Mouse (Mus musculus) neutrophil, adult 5-6 weeks (primary cell): ENCODE measurements around the gene Gm15023. TPM values are rescaled to one million over a fixed set of nuclear protein-coding genes. Genes with fewer than 3 reads are reported as not detected.
"Not testable (repeated sequence)": the region's sequence is repeated elsewhere in the genome, so short reads cannot be mapped to it uniquely, and the experiment has no call there.

ENCODE experiments used
- ATAC-seq: fragments of 151-379, 151-347 bp; 2 replicates; pipeline ENCODE4 v1.8.0; 2017; ENCODE audit warnings: mild to moderate bottlenecking, moderate TSS enrichment; ENCODE audit not compliant: insufficient number of reproducible peaks, poor library complexity, low FRiP score, severe bottlenecking; ENCODE audit errors: extremely low read depth
- total RNA-seq: library from RNA; stranded (forward); fragments of 200-1000 nt; gene quantifications from 2 replicates; pipeline ENCODE4 v1.2.3, GENCODE M21; 2017

Gm15023 gene
- total RNA-seq, result not detected in 2 replicates

- not testable (repeated sequence) for ATAC-seq
Observed at GRCm38 (mm10) chrX:135177532-135177931, at the start of gene Gm15023. Gene Gm15023 (minus strand): TSS chrX:135177632.

GRCm38 (mm10) chrX:135210436-135211221 is 33.2 kb upstream of the Gm15023 start, which contains the start of gene Tceal6:
Gene Tceal6 (minus strand): TSS chrX:135210687.
- no peak for ATAC-seq

- not testable (repeated sequence) for ATAC-seq
Observed at GRCm38 (mm10) chrX:135209773-135210435, 32.5 kb upstream of the Gm15023 start.

GRCm38 (mm10) chrX:135189924-135190323 is 12.5 kb upstream of the Gm15023 start:
- 0 out of 2 replicates have a peak, but pooled peaks have one; percentile 26 for ATAC-seq

- ATAC-seq, result not testable (repeated sequence)
Observed at GRCm38 (mm10) chrX:135188661-135189060, 11.2 kb upstream of the Gm15023 start.

Other genes starting within 250 kb of the Gm15023 start
- not detected in 2 replicates for gene Nxf2, start 212.9 kb downstream of the Gm15023 start, total RNA-seq
- gene Zmat1, start 168.4 kb downstream of the Gm15023 start, total RNA-seq, result 7.6 and 9.1 TPM in 2 replicates
- gene Tceal6, start 33.1 kb upstream of the Gm15023 start, total RNA-seq, result not detected in 2 replicates
- gene Pramel3, start 124.7 kb upstream of the Gm15023 start, total RNA-seq, result not detected in 2 replicates
- not detected in 2 replicates for gene Gm5128, start 195.7 kb upstream of the Gm15023 start, total RNA-seq